Comparison of ENCODE assay signal across 8 mouse cellular contexts in the genomic region with DNA sequence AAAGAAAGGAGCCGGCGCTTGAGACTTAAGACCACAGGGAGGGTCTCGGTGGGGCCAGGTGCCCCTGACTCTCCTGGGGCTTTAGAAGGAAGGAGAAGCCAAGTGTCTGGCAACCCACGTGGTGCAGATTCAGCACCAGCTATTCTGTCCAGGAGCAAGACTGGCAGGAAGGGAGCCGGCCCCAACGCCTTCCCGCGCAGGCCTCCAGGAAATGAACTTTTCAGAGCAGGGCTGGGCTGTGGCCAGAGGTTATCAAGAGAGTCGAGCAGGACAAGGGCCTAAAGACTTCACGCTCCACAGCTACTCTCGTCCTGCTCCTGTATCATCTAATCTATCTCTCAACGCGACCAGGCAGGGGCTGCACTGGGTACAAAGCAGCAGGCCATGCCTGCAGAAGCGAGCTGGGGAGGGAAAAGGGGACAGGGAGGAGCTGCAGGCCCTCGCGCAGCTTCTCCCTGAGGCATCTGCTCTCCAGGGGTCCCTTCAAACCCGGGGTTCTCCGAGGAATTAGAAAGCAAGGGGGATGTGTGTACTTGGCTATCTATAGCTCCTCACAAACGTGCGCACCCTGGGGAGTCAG. TPM values are rescaled to one million over a fixed set of nuclear protein-coding genes. Genes with fewer than 3 reads are reported as not detected.
DNase-seq lines count a peak whose midpoint lies in the region; ATAC-seq and TF ChIP-seq lines count a peak whose summit lies in the region.

No protein-coding gene starts in this region.

- 7% methylated on average over 20 of the region's 20 CpGs for WGBS in intestine, postnatal 0 days
- 2% methylated on average over 20 of the region's 20 CpGs for WGBS in liver, postnatal 0 days (ENCODE audit: insufficient replicate concordance)
- 8% methylated on average over 20 of the region's 20 CpGs for WGBS in small intestine, adult 2 months

- no peak for TF ChIP-seq POLR2A in small intestine, adult 2 months (IDR thresholded peaks at IDR 0.05; ENCODE audit: low read depth, low read length)

- TF ChIP-seq CTCF in intestine, postnatal 0 days (IDR thresholded peaks at IDR 0.05; ENCODE audit: low read depth), result no peak
- TF ChIP-seq CTCF in liver, postnatal 0 days (IDR thresholded peaks at IDR 0.05; ENCODE audit: low read depth), result no peak
- TF ChIP-seq CTCF in small intestine, adult 2 months (IDR thresholded peaks at IDR 0.05; ENCODE audit: extremely low read depth, insufficient read length, insufficient replicate concordance, low read depth, low read length), result no peak

- no peak for TF ChIP-seq EP300 in liver, postnatal 0 days (IDR thresholded peaks at IDR 0.05; ENCODE audit: low read depth)

- peak overlapping the region; percentile 77 for H3K9ac ChIP-seq in intestine, postnatal 0 days (ENCODE audit: low read depth, low read length)
- H3K9ac ChIP-seq in liver, postnatal 0 days (replicated peaks), result peak overlapping the region; percentile 45; the same call in 1 of the 2 replicates

- DNase-seq in cerebellum, adult 11-12 months, result peak; percentile 65
- peak; percentile 42 to 43 for DNase-seq in cerebellum, postnatal 36 days
- peak; percentile 76 to 89 for DNase-seq in heart, adult 18-20 months
- no peak for DNase-seq in liver, postnatal 0 days
- DNase-seq in spleen, postnatal 36 days (ENCODE audit: low spot score in 2 of 2), result no peak

- H3K9me3 ChIP-seq in intestine, postnatal 0 days (ENCODE audit: control insufficient read depth), result no peaks in the 10 kb centered on the region
- H3K9me3 ChIP-seq in liver, postnatal 0 days (ENCODE audit: low read length), result no peaks in the 10 kb centered on the region

- ATAC-seq in cerebellum, adult (ENCODE audit: insufficient number of reproducible peaks, low FRiP score, low TSS enrichment), result no peak
- ATAC-seq in intestine, postnatal 0 days, result no peak
- ATAC-seq in liver, postnatal 0 days, result no peak

- peak overlapping the region; percentile 79; the same call in 1 of the 2 replicates for H3K27ac ChIP-seq in intestine, postnatal 0 days (ENCODE audit: low read depth, low read length)
- H3K27ac ChIP-seq in liver, postnatal 0 days (ENCODE audit: low read depth), result peak overlapping the region; percentile 68
- peak overlapping the region; percentile 8; the same call in 1 of the 2 replicates for H3K27ac ChIP-seq in small intestine, adult 2 months (ENCODE audit: insufficient read depth, low read depth, low read length)

- no peaks in the 10 kb centered on the region for H3K36me3 ChIP-seq in intestine, postnatal 0 days (ENCODE audit: control insufficient read depth, insufficient read depth)
- no peaks in the 10 kb centered on the region for H3K36me3 ChIP-seq in liver, postnatal 0 days (replicated peaks; ENCODE audit: insufficient read depth, low read length)
- H3K36me3 ChIP-seq in small intestine, adult 2 months (ENCODE audit: control insufficient read depth, insufficient read depth, low read length), result no peaks in the 10 kb centered on the region

- H3K4me1 ChIP-seq in intestine, postnatal 0 days (replicated peaks; ENCODE audit: control insufficient read depth, insufficient read depth, low read length), result 0 out of 2 replicates have a peak, but pooled peaks cover 5% of the 10 kb centered on the region
- H3K4me1 ChIP-seq in liver, postnatal 0 days (ENCODE audit: insufficient read depth), result peaks cover 9% of the 10 kb centered on the region; the same call in 1 of the 2 replicates
- H3K4me1 ChIP-seq in small intestine, adult 2 months (ENCODE audit: control insufficient read depth, insufficient read depth, insufficient read length, low read length), result no peaks in the 10 kb centered on the region; the same call in 1 of the 2 replicates

- H3K27me3 ChIP-seq in intestine, postnatal 0 days (replicated peaks; ENCODE audit: control insufficient read depth, insufficient read depth, low read length), result peaks cover 29% of the 10 kb centered on the region
- peaks cover 84% of the 10 kb centered on the region for H3K27me3 ChIP-seq in liver, postnatal 0 days (ENCODE audit: insufficient read depth, low read length)
- H3K27me3 ChIP-seq in small intestine, adult 2 months (ENCODE audit: control insufficient read depth, insufficient read depth, low read length), result peaks cover 70% of the 10 kb centered on the region

- peak overlapping the region; percentile 73 for H3K4me3 ChIP-seq in intestine, postnatal 0 days (ENCODE audit: low read depth, low read length)
- peak overlapping the region; percentile 57 for H3K4me3 ChIP-seq in liver, postnatal 0 days (ENCODE audit: low read depth, low read length)
- peak overlapping the region; percentile 88 for H3K4me3 ChIP-seq in small intestine, adult 2 months (ENCODE audit: low read depth, low read length)

- H3K4me2 ChIP-seq in intestine, postnatal 0 days (replicated peaks; ENCODE audit: low read depth), result peak overlapping the region; percentile 98
- peak overlapping the region; percentile 80 for H3K4me2 ChIP-seq in liver, postnatal 0 days (ENCODE audit: low read depth, low read length)

RNA-seq across cellular contexts. Expression of a gene that starts 1.4 kb away (rescaled TPM):
- total RNA-seq in heart, adult 18-20 months (2021), result 1 to 10 TPM; 3.6 to 4.9 TPM
- 1.6 and 1.8 TPM in 2 replicates for polyA plus RNA-seq in intestine, postnatal 0 days (2015; fragmentation: Nextera tagmentation; extraction: Ambion mirVana)
- 0.31 and 0.36 TPM in 2 replicates for polyA plus RNA-seq in liver, postnatal 0 days (2015; fragmentation: Nextera tagmentation; extraction: Ambion mirVana)
- 1.4 and 2.3 TPM in 2 replicates for polyA plus RNA-seq in small intestine, adult 2 months (2012; rRNA removed)

Comparison
In these comparisons a context has a peak if more than half of its experiments do, and no peak if none do; other contexts are left out.
1. DNase-seq: peak in cerebellum, adult 11-12 months (single experiment), cerebellum, postnatal 36 days (2 of 2) and heart, adult 18-20 months (2 of 2); none in liver, postnatal 0 days (single experiment) and spleen, postnatal 36 days (0 of 2).
2. H3K27ac ChIP-seq: peak in every context shown above with its lines; median percentile 79 in intestine, postnatal 0 days; 68 in liver, postnatal 0 days; 8 in small intestine, adult 2 months.
3. Peak in every context shown above with its lines, with median percentiles within 50 percentile points of each other: H3K4me3 ChIP-seq.